Mouse (Mus musculus): ENCODE data around the gene Selp.

Selp gene

DNA sequence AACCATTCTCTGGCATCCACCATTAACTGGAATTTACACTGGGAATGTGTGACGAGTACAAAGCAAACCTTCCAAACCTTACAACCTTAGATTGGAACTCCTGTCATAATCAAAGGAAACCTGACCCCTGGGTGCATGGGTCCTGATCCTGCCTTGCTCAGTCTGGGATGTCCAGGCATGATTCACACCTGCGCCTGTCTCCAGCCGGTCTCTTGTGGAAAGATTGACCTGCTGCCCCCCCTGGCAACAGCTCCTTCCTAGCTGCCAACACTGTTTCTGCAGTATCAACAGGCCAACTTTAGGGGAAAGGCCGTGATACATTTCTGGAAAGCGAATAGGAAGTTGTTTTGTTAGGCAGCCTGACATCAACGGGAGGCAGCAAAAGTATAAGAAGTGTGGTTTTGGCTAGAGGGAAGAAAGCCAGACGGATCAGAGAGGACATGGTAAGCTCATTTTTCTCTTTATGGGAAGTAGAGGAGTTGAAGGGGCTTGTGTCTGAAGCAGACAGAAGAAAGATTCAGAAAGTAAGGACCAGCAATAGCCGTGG is at the start of gene Selp:
Gene Selp (plus strand): TSS at position 318 of the 547 bp plus-strand sequence.
- DNase-seq (ENCODE audit: low spot score in 2 of 2): no peak

DNA sequence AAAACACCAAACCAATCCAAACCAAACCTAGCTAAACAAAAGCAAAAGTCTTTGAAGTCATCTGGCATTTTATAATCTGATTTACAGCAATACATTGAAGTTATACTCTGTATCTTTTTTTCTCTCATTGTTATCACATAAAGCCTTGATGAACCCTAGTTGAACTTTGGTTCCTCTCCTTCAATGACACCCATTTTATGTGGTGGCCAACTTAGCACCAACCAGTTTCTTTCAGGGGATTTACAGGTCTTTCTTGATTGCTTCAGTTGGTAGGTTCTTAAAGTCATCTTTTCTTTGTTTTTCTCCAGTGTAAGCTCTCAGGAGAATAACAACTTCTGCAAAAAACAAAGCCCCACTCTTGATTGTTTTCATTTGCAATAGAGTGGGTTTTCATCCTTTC is 45.8 kb upstream of the Selp start:
- no peak for DNase-seq (ENCODE audit: low spot score in 2 of 2)

DNA sequence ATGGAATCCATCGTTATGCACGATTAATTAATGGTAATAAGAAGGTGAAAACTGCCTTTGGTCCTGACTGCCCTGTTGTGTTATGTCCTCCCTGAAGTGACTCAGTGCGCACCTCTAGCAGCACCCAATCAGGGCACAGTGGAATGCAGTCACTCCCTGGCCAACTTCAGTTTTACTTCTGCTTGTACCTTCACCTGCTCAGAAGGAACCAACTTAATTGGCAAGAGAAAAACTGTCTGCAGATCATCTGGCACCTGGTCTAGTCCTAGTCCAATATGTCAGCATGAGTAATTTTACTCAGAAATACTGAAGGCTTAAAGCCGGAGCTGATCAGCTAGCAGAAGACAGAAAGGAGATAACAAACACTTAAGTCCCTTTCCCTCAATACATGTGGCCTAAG is 44.6 kb upstream of the Selp start:
- no peak for DNase-seq (ENCODE audit: low spot score in 2 of 2)

DNA sequence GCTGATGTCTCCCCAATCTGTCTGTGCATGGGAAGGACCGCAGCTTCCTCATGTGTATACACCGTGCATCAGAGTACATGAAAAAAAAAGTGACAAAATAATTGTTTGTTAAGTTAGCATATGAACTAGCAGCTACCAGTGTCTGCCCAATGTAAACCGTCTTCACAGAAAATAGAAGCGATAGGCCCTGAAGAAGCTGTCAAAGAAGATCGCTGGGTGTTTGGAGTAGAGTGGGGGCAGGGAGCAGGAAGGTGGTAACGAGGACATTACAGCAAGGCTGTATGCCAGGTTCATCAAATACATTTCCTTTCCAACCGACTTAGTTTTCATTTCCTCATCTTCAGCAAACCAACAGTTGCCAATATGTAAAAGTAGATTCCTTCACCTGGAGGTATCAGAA is 44.0 kb upstream of the Selp start:
- DNase-seq (ENCODE audit: low spot score in 2 of 2): no peak

DNA sequence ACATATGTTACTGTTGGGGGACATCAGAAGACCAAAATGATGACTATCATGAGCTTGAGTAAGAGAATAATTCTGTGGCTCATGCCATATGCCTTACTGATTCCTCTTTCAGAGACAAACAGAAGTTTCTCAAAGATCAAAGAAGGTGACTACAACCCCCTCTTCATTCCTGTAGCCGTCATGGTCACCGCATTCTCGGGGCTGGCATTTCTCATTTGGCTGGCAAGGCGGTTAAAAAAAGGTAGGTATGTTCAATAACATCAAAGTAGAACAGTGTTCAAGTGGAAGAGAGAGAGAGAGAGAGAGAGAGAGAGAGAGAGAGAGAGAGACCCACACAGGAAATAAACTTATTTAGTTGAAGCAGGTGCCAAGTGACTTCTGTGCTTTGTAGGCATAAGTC is 43.1 kb upstream of the Selp start:
- DNase-seq (ENCODE audit: low spot score in 2 of 2): no peak

DNA sequence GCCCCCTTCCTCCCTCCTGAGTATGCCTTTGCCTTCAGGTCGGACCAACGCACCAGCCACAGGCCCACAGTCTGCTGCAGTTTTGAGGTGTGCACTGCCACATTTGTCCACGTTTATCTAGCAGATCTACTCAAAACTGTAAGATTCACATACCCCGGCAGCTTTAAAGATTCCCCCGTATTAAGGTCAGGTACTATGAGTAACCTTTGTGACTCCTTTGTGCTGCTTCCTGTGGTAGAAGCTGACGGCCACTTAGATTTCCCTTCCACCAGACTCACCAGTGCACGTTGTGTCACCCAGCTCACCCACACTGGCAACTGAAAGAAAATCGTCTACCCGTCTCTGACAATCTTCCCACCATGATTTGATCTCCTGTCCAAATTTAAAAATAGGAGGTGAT is 42.0 kb upstream of the Selp start:
- DNase-seq (ENCODE audit: low spot score in 2 of 2): no peak

DNA sequence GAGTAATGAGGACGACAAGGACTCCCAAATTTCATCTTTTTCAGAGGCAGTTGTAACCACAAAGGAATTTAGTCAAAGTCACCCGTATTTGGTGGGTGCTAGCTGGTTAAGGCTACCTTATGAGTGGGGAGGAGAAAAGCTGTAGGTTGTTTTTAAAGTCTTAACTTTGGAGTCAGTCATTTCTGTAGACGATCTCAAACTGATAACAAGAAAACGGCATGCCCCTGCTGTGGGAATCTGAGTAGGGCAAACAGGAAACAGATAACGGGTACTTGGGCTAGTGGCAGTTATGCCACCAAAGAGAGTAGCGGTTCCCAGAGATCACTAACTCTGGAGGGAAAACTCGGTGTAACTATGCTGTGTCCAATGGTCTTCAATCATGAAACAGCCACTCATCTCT is 41.3 kb upstream of the Selp start:
- DNase-seq (ENCODE audit: low spot score in 2 of 2): no peak

DNA sequence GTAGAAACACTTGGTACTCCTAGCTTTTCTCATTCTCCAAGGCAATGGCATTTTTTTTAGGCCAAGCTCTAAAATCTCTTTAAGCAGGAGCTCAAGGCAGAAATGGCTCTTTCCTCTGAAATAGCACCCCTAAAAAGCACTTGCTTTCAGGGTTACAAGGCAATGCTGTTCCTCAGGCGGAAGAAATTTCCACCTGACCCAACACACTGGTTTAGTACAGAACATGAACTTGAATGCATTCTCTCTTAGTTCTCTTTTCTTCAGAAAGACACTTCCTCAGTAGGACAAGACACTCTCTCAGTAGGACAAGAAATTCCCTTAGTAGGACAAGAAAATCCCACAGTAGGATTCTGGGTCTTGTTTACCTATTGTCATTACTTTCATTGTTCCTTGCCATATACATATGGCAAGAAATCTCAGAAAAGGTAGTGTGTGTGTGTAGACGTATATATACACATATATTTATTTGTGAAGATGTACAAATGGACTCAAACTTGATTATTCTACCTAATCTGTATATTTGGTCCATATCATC is 40.4 kb upstream of the Selp start:
- no peak for DNase-seq (ENCODE audit: low spot score in 2 of 2)

DNA sequence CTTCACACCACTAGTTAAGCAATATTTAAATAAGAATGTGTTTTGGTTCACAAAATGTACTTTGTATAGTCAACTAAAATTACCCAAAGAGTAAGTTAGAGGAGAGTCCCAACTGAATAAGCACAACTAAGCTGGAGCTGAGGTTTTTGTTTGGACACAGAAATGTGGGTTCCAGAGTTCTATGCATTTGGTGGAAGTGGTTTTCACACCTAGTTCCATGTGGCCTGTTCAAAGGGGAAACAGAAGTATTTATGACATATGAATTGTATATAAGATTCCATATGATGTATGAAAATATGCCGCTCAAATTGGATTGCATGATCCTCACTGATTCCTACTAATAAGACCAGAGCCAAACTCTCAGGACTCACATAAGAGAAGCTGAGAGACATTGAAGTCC is 39.6 kb upstream of the Selp start:
- no peak for DNase-seq (ENCODE audit: low spot score in 2 of 2)

DNA sequence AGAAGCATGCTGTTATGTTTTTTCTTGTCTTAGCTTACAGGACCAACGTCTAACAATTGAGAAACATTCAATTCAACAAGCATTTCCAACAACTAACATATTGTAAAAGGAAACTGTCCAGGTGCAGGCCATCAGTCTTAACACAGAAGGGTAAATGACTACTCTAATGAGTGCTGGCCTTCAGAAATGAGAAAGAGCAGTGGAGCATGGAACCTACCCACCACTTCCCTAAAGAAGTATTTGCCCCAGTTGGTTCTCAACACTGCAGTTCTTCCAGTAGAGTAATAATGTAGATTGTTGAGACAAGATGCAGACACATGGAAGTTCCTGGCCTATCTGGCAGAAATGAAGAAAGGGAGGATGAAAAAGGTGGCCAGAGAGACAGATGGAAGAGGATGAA is 38.6 kb upstream of the Selp start:
- no peak for DNase-seq (ENCODE audit: low spot score in 2 of 2)

DNA sequence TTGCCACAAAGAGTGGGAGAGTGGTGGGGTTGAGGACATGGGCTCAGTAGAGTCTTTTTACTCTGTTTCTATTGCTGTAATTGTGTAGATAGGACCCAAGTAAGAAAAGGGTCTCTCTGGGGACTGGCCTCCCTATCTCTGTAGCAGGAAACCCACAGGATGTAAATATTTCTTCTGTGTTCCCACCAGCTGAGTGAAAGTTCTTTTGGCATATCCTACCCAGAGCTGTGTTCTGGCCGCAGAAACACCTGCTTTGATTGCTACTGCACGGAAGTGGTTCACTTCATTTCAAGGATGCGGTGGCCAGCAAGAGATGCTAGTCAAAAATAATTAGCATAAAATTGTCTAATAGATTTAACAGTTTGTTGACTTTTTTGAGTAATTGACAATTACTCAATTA is 38.0 kb upstream of the Selp start:
- no peak for DNase-seq (ENCODE audit: low spot score in 2 of 2)

DNA sequence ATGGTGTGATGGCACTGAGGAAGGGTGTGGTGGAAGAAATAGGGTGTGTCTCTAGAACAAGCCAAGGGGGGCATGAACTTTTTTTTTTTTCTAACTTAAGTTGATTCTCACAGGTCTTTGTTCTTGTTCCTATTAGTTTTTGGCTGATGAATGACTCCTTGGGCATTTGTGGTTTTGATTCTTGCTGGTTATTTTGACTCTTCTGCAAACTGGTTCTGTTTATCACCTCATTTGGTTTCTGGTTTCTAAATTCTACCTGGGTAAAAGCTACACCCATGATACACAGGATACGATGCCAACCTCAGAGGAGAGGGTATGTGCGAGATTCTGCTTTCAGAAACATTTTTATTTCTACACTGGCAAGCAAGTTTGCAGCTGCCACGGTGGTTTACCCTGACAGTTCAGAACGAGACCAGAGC is 36.7 kb upstream of the Selp start:
- no peak for DNase-seq (ENCODE audit: low spot score in 2 of 2)

DNA sequence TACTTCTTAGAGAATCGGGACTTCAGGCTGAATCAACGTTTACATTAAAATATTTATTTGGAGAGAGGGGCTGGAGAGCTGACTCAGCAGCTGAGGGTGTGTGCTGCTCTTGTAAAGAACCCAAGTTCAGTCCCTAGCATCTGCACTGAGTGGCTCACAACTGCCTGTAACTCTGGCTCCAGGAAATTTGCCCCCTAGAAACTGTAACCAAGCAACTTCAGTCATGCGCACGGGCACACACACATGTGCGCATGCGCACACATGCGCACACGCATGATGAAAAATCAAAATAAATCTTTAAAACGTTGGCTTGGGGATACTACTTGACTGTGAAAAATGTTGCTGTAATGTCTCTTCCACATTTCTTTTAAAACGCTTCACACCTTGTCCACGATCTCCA is 36.0 kb upstream of the Selp start:
- no peak for DNase-seq (ENCODE audit: low spot score in 2 of 2)

DNA sequence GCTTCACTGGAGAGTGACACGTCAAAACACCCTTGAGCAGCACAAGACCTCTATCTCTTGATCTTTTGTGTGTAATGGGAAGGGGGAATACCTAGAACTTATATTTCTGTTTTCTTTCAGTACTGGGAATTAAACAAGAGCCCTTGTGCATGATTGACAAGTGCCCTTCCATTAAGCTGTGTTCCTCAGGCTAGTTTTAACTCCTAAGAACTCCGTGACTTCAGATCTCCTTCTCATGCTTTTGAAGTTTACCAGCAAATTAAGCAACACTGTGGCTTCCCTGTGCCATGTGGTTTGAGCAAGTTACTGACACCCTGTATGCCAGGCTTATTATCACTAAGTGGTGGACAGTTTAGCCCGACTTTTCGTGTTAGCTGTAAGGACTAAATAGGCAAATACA is 32.0 kb upstream of the Selp start:
- no peak for DNase-seq (ENCODE audit: low spot score in 2 of 2)

DNA sequence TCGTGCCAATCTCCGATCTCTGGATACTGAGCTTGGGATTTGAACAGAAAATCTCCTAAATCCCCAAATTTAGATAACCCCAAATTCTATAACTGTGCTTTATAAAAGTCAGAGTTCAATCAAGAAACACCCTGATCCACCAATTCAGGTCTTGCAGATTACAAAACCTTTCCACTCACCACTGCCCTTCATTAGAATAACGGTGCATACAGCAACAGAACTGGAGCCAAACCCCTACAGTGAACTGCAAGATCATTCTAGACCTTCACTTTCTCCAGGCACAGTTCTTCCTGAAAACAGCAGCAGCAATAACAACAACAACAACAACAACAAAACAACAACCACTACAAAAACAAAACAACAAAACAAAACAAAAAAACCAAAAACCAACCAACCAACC is 28.3 kb upstream of the Selp start:
- no peak for DNase-seq (ENCODE audit: low spot score in 2 of 2)

DNA sequence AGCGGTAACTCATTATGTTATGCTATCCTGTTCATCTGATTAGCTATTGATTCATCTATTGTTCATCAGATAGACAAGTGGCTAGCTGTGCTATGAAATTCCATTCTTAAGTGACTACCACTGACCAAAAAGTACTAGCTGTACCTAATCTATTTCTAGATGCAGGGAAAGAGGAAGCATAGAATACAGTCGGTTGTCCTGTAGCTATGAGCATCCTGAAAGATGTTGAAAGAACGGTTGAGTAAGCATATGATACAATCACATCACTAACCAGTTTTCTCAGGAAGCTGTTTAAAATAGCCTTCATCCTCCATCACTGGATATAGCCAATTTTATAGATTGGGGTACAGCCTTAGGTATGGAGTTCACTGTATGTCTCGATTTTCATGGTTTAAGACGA is 27.2 kb upstream of the Selp start:
- no peak for DNase-seq (ENCODE audit: low spot score in 2 of 2)

DNA sequence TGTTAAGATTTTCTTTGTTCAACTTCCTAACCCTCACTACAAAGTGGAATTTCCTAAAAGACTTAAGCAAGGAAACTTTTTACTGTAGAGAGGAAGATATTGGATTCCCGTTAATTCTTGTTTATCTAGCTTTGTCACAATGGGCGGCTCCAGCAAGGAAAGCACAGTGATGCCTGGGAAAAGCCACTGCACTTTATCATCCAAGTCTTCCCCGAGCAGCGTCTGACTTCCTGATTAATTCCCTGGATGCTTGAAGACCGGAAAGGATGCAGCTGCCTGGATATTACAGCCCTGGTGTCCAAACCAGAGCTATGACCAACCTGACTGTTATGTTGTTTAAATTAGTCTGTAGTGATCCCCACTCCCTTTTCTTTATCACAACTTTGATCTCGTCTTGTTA is 18.3 kb upstream of the Selp start:
- DNase-seq (ENCODE audit: low spot score in 2 of 2): no peak

DNA sequence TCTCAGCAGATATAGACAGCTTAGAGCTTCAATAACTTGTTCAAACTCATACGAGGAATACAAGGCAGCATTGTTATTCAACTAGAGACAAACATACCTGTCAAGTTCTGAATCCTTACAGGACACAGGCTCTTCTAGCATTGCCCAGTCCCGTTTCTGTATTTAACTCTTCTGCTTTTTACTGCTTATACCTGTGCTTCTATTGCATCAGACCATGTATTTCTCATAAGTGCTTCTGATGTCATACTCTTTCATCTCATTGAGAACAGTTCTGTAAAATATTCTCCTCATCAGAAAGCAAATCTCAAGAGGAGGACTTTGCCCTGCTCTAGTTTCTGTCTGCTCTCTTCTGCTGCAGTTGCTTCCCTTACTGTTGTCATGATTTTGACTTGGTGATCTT is 17.2 kb upstream of the Selp start:
- no peak for DNase-seq (ENCODE audit: low spot score in 2 of 2)

DNA sequence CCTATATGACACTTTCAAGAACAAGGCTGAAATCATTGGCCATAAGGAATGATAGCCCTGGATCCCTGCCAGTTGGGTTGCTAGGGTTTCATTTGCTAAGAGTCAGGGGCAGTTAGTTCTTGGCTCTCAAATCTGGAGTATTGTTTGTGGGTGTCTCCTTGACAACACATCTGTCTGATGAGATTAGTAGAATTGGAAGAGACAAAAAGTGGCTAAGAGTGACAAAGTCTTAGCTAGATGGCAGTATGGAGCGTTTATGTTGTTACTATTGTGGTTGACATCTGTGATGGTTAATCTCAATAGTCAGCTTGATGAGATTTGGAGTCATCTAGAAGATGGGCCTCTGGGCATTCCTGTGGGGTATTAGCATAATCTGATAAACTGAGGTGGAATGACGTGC is 16.7 kb upstream of the Selp start:
- no peak for DNase-seq (ENCODE audit: low spot score in 2 of 2)

DNA sequence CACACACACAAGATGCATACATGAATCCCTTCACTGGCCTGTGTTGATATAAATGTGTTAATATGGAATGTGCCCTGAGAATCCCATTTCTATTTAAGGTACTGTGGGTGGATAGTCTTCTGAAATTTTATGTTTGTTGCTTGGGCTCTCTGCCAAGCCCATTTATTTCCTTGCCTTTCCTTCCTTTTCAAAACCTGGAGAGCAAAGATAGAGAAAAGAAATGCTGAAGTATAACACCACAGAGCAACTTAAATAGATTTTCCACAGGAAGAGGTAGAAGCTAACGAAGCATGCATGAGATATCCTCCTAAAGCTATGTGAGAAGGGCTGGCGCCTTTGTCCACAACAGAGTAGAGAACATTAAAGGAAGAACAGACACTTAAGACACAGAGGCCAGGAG is 5.3 kb upstream of the Selp start:
- DNase-seq (ENCODE audit: low spot score in 2 of 2): peak; percentile 2 to 37

DNA sequence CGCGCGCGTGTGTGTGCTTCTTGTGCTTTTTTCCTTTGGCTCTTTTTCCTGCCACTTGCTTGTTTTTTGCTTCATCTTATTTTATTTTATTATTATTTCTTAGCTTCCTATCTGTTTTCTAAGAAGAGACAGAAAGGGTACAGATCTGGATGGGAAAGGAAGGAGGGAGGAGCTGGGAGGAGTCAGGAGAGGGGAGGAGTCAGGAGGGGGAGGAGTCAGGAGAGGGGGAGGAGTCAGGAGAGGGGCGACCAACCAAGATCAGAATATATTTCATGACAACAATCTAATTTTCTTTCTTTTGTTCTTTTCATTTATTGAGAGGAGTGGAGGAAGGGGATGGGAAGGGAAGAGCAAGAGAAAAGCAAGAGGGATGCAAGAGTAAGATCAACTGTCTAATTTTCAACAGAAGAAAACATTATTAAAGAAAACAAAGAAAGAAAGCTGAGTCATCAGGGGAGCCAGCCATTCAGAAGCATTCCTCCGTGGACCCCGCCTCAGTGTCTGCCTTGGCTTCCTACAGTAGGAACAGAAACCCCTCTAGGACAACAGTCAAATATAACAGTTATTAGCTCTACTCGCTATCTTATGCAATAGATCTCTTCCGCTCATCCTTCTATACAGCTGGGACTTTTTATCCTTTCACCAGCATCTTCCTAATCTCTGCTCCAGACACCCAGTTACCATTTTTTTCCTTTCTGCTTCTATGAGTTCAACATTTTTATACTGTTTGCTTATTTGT is 4.3 kb upstream of the Selp start:
- DNase-seq (ENCODE audit: low spot score in 2 of 2): no peak

DNA sequence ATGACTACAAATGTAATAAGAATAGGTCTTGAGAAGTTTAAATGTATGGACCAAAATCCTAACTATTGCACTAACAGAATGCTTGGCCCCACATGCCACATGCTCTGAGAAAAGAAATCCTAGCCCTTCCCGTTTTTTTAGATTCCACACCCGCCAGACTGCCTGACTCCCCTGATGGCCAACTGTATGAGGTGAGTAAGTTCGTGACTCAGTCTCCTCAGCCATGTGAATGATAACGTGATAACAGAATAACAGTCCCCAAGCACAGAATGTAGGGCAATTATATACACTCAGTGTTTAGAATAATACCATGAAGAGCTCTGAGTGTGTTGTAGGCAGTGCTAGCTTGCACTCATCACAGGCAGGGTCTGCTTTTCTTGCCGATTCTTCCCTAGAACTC is 784 bp upstream of the Selp start:
- no peak for DNase-seq (ENCODE audit: low spot score in 2 of 2)

DNA sequence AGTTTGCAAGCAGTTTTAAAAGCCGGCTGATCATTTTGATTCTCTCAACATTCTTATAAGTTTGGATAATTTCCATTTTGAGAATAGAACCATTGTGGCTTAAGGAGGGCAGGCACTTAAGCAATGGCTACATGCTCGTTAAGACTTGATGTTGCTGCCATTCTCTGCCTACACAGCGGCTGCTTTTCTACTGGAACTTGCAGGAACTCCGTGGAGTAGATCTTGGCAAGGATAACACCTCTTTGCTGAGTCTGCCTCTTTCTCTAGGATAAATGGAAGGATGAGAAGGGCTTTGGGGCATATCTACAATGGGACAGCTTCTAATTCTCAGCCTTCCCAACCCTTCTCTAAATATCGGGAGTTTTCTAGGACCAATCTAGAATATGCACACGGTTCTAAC is 583 bp downstream of the Selp start:
- peak in 1 of 2 experiments; percentile 24 for DNase-seq (ENCODE audit: low spot score in 2 of 2)

DNA sequence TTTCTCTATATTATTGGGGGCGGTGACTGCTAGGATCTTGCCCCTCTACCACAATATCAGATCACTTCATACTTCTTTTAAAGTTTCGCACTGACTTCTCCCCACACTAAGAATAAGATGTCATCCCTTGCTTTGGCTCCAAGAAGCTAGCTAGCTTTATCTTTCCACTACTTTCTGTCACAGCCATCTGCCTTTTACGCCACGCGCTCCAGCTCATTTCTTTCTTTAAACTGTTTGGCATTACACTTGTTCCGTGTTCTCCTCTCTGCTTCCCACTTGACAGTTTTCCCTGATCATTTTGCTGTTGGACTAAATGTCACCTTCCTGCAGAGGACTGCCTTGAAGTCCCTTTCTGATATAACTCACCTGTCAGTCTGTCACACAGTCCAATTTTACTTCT is 2.8 kb downstream of the Selp start:
- DNase-seq (ENCODE audit: low spot score in 2 of 2): no peak
